Mouse (Mus musculus): ENCODE measurements around the gene Vps8.

DNA sequence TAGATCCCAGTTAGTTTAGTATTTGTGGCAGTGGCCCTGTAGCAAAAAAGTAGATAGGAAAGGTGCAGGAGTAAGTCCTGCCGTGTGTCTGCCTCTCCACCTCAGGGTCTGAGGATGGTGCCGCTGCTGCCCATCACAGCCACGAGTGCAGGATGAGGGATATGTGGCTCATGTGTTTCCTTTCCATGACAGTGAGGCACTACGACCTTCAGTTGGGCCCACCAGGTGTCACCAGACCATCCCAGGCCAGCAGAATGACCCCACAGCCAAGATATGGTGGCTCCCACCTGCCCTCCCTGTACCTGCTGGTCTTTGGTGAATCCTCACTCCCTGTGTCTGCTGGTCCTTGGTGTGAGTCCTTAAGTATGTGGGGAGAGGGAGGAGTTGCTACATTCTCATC, 228.2 kb downstream of the Vps8 start:
- TF ChIP-seq CTCF (IDR thresholded peaks at IDR 0.05; ENCODE audit: borderline replicate concordance, insufficient read depth, low read length) (no peak), POLR2A (IDR thresholded peaks at IDR 0.05; ENCODE audit: low read depth, low read length) (no peak)
